Mouse (Mus musculus) cortical plate, adult 2 months (tissue): Measurements from ENCODE around the gene Gpatch1.

ENCODE experiments used
- CTCF ChIP-seq: fragments of 200-500 bp; IDR thresholded peaks from 2 replicates; pipeline ENCODE4 v1.5.1; 2011; ENCODE audit warnings: mild to moderate bottlenecking, control low read depth, low read length; ENCODE audit not compliant: insufficient read depth; ENCODE audit errors: extremely low read depth
- POLR2A ChIP-seq: fragments of 200-500 bp; IDR thresholded peaks from 2 replicates; pipeline ENCODE4 v1.6.1; 2011; ENCODE audit warnings: mild to moderate bottlenecking, low read length, control low read depth; ENCODE audit not compliant: insufficient read depth; ENCODE audit errors: extremely low read depth

DNA sequence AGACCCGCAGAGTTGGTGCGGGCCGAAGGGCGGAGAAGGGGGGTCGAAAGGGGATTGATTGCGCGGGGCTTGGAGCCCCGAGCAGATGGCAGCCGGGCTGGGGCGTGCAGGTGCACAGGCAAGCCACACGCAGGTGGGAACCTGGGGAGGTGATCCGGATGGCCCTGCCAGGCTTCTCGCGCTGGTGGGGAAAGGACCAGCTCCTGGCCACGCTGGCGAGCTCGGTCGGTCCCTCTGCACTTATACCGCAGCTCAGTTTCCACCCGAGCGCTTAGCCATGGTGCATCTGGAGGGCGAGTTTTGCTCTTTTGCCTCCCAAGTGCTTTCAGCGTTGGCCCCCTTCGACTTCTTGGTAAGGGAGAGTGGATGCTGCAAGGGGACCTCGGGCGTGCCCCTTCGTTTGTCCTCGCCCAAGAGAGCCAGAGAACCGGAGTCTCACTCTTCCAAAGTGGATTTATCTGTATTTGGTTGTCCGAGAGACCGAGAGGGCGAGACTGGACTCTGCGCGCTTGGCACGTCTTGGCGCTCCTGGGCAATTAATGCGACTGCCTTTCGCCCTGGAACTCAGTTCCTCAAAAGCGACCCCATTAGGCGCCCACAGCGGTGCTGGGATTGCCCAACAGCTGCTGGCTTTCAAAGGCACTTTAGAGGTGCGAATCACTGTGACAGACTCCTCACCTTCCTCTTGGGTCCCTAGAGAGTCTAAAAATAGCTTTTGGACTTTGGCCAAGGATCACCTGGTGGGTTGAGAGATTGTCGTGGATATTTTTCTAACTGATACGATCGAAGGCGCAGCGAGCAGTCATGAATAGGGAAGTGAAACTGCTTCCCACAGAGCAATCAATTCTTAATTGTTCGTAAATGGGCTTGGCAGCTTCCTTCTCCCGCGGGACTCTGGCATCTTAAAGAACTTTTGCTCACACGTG is 16.6 kb upstream of the Gpatch1 start:
- TF ChIP-seq POLR2A (no peak), CTCF (no peak)
